Mouse (Mus musculus): ENCODE results near the gene Smim8. TPM values are rescaled to one million over a fixed set of nuclear protein-coding genes. Genes with fewer than 3 reads are reported as not detected.

The Smim8 gene
- 57.6 and 65.1 TPM in 2 replicates for polyA plus RNA-seq (2015; fragmentation: Nextera tagmentation; extraction: Ambion mirVana)

- WGBS, result 5% methylated on average over 40 of the region's 40 CpGs
- peak within 1 kb of the TSS; percentile 79 for H3K4me3 ChIP-seq
Measured at GRCm38 (mm10) chr4:34777677-34778527, at the start of gene Smim8. Gene Smim8, minus strand, starts transcription at chr4:34778423.

GRCm38 (mm10) chr4:34823901-34824300, 45.7 kb upstream of the Smim8 start:
- Histone ChIP-seq H3K9ac (no peak overlapping the region), H3K27ac (peak overlapping the region; percentile 17; the same call in 1 of the 2 replicates), H3K4me3 (no peak overlapping the region), H3K9me3 (replicated peaks) (no peaks in the 10 kb centered on the region), H3K4me1 (replicated peaks) (peaks cover 3% of the 10 kb centered on the region; the same call in 1 of the 2 replicates), H3K27me3 (no peaks in the 10 kb centered on the region), H3K4me2 (no peak overlapping the region), H3K36me3 (peaks cover 8% of the 10 kb centered on the region)
- no peak for ATAC-seq (replicated peaks; ENCODE audit: insufficient number of reproducible peaks, insufficient read depth, low FRiP score, low read depth)
- WGBS, result 93% methylated on average over 1 of the region's 1 CpGs

More at GRCm38 (mm10) chr4:34777677-34778527, at the start of gene Smim8:
- Histone ChIP-seq H3K36me3 (no peaks in the 10 kb centered on the region), H3K27me3 (no peaks in the 10 kb centered on the region), H3K9ac (peak within 1 kb of the TSS; percentile 77), H3K4me2 (peak within 1 kb of the TSS; percentile 75), H3K27ac (peak within 1 kb of the TSS; percentile 90), H3K4me1 (replicated peaks) (peaks cover 7% of the 10 kb centered on the region), H3K9me3 (replicated peaks) (no peaks in the 10 kb centered on the region)
- peak; percentile 92 for ATAC-seq (replicated peaks; ENCODE audit: insufficient number of reproducible peaks, insufficient read depth, low FRiP score, low read depth)

DNA sequence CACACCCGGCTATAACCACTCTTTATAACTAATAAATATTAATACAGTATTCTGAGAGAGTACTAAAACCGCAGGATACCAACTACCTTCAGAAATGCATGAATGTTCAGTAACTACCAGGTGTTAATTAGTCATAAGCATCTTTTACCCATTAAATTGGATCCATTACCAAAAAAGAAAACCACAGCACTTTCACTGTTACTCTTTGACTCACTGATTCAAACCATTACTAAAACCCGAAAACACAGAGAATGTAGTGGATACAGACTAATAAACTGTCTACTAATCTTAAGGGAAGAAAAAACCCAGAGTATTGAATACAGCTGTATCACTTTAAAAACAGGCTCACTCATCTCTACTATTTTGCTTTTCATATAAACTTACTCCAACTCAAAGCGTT, 41.7 kb upstream of the Smim8 start:
- peaks cover 28% of the 10 kb centered on the region for H3K36me3 ChIP-seq
- no peak overlapping the region for H3K4me3 ChIP-seq
- no peak overlapping the region for H3K9ac ChIP-seq
- H3K27me3 ChIP-seq, result no peaks in the 10 kb centered on the region
- H3K27ac ChIP-seq, result no peak overlapping the region
- no peaks in the 10 kb centered on the region for H3K9me3 ChIP-seq (replicated peaks)
- no peak for ATAC-seq (replicated peaks; ENCODE audit: insufficient number of reproducible peaks, insufficient read depth, low FRiP score, low read depth)
- no peak overlapping the region for H3K4me2 ChIP-seq
- 89% methylated on average over 4 of the region's 4 CpGs for whole genome bisulfite sequencing
- H3K4me1 ChIP-seq (replicated peaks), result peaks cover 3% of the 10 kb centered on the region; the same call in 1 of the 2 replicates

- Histone ChIP-seq H3K4me2 (no peak overlapping the region), H3K9me3 (replicated peaks) (no peaks in the 10 kb centered on the region), H3K36me3 (peaks cover 19% of the 10 kb centered on the region), H3K9ac (no peak overlapping the region), H3K27me3 (no peaks in the 10 kb centered on the region), H3K4me1 (replicated peaks) (no peaks in the 10 kb centered on the region), H3K27ac (no peak overlapping the region), H3K4me3 (no peak overlapping the region)
- WGBS, result 78% methylated on average over 14 of the region's 14 CpGs
- ATAC-seq (replicated peaks; ENCODE audit: insufficient number of reproducible peaks, insufficient read depth, low FRiP score, low read depth), result no peak
Measured at GRCm38 (mm10) chr4:34801166-34802034, 23.2 kb upstream of the Smim8 start.

DNA sequence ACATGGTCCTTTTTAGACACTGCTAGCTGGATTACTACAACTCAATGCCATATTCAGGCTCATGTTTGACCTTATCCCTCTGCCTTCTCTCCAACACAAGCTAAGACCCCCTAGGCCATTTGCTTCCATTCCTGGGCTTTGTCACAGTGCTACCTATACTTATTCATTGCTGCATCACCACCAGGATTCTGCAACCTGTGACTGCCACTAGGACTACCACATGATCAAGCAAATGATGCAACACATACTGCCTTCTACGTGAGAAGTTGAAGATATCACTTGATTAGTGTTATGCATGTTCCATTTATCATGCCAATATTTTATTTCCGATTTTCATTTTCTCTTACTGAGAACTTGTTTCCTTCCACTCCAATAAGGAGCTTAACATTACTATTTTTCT, 19.8 kb upstream of the Smim8 start:
- Histone ChIP-seq H3K27ac (no peak overlapping the region), H3K9me3 (replicated peaks) (no peaks in the 10 kb centered on the region), H3K4me1 (replicated peaks) (no peaks in the 10 kb centered on the region), H3K4me2 (no peak overlapping the region), H3K27me3 (no peaks in the 10 kb centered on the region), H3K36me3 (no peaks in the 10 kb centered on the region), H3K4me3 (no peak overlapping the region), H3K9ac (no peak overlapping the region)
- WGBS, result 82% methylated on average over 2 of the region's 2 CpGs
- ATAC-seq (replicated peaks; ENCODE audit: insufficient number of reproducible peaks, insufficient read depth, low FRiP score, low read depth), result no peak

DNA sequence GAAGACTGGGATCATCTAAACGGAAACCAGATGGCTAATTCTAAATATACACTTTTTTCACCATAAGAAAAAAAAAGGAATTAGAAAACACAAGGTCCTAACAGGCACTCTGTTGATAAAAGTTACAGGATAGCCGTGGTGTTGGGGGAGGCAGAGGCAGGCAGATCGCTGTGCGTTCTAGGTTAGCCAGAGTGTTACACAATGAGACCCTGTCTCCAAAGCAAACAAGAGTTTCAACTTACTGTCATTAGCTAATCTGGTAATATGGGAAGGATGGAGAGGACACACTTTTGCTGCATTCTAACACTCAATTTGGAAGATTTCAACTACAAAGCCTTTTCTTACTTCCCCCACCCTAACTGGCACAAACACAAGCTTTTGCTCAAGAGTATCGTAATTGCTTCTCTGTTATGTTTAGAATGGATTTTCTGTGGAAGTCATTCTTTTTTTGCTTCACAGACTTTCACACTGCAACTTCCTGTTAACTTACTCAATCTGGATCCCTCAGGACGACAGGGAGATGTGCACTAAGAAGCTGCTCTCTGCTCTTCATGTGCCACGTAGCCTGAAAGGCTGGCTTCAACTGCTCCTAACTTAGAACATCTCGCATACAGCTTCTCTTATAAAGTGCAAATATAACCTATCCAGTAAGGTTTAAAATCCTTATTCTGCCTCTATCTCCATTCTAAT, 19.2 kb upstream of the Smim8 start:
- no peak overlapping the region for H3K4me2 ChIP-seq
- H3K27me3 ChIP-seq, result no peaks in the 10 kb centered on the region
- no peaks in the 10 kb centered on the region for H3K9me3 ChIP-seq (replicated peaks)
- no peak for ATAC-seq (replicated peaks; ENCODE audit: insufficient number of reproducible peaks, insufficient read depth, low FRiP score, low read depth)
- no peak overlapping the region for H3K4me3 ChIP-seq
- no peaks in the 10 kb centered on the region for H3K36me3 ChIP-seq
- no peaks in the 10 kb centered on the region for H3K4me1 ChIP-seq (replicated peaks)
- WGBS, result 66% methylated on average over 8 of the region's 8 CpGs
- H3K27ac ChIP-seq, result no peak overlapping the region
- H3K9ac ChIP-seq, result no peak overlapping the region

DNA sequence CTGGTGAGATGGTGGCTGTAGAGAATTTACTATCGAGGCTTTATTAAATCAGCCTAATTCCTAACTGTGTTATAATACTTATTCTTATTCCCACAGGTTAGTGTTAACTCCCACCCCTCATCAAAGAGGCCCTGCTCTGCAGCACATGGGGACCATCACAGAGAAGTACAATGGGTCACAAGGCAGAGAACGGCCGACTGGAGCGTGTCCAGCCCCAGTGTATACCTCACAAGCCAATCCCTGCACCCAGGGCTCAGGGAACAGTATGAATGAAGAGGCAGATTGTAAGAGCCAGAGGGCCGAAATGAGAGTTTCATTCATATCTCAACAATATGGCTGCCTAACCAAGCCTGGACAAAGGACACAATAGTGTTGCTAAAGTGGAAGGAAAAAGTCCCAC, 18.1 kb upstream of the Smim8 start:
- Histone ChIP-seq H3K27me3 (no peaks in the 10 kb centered on the region), H3K36me3 (no peaks in the 10 kb centered on the region), H3K9me3 (replicated peaks) (no peaks in the 10 kb centered on the region), H3K27ac (no peak overlapping the region), H3K4me1 (replicated peaks) (no peaks in the 10 kb centered on the region), H3K9ac (no peak overlapping the region), H3K4me2 (no peak overlapping the region), H3K4me3 (no peak overlapping the region)
- WGBS, result 84% methylated on average over 5 of the region's 5 CpGs
- no peak for ATAC-seq (replicated peaks; ENCODE audit: insufficient number of reproducible peaks, insufficient read depth, low FRiP score, low read depth)

- Histone ChIP-seq H3K27me3 (no peaks in the 10 kb centered on the region), H3K36me3 (no peaks in the 10 kb centered on the region), H3K9me3 (replicated peaks) (no peaks in the 10 kb centered on the region), H3K4me3 (no peak overlapping the region), H3K27ac (no peak overlapping the region), H3K4me1 (replicated peaks) (no peaks in the 10 kb centered on the region), H3K4me2 (no peak overlapping the region), H3K9ac (no peak overlapping the region)
- 78% methylated on average over 3 of the region's 3 CpGs for WGBS
- ATAC-seq (replicated peaks; ENCODE audit: insufficient number of reproducible peaks, insufficient read depth, low FRiP score, low read depth), result no peak
Measured at GRCm38 (mm10) chr4:34786476-34786875, 8.3 kb upstream of the Smim8 start.

DNA sequence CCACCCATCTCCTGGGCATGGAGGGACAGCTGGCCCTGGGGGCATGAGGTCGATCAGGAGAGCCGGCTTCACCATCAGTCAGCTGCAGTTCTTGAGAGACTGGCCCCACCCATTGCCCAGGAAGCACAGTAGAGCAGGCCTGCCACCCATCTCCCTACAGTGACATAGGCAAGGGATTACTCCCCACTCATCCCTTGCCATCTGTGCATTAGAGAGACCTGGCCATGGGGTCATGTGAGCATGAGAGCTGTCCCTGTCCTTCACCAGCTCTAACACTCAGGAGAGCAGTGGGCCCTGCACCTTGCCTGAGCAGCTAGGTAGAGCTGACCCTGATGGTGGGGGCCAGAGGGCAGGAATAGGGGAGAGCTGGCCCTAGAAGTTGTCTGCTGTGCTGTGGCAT, 7.4 kb upstream of the Smim8 start:
- Histone ChIP-seq H3K9ac (no peak overlapping the region), H3K27me3 (no peaks in the 10 kb centered on the region), H3K4me3 (no peak overlapping the region), H3K27ac (no peak overlapping the region), H3K9me3 (replicated peaks) (no peaks in the 10 kb centered on the region), H3K4me2 (no peak overlapping the region), H3K4me1 (replicated peaks) (no peaks in the 10 kb centered on the region), H3K36me3 (no peaks in the 10 kb centered on the region)
- 81% methylated on average over 2 of the region's 2 CpGs for WGBS
- no peak for ATAC-seq (replicated peaks; ENCODE audit: insufficient number of reproducible peaks, insufficient read depth, low FRiP score, low read depth)

GRCm38 (mm10) chr4:34784865-34785264, 6.6 kb upstream of the Smim8 start:
- no peaks in the 10 kb centered on the region for H3K4me1 ChIP-seq (replicated peaks)
- ATAC-seq (replicated peaks; ENCODE audit: insufficient number of reproducible peaks, insufficient read depth, low FRiP score, low read depth), result no peak; the same call in 1 of the 2 replicates
- H3K4me3 ChIP-seq, result no peak overlapping the region
- H3K9me3 ChIP-seq (replicated peaks), result no peaks in the 10 kb centered on the region
- H3K36me3 ChIP-seq, result no peaks in the 10 kb centered on the region
- no peaks in the 10 kb centered on the region for H3K27me3 ChIP-seq
- H3K27ac ChIP-seq, result no peak overlapping the region
- 64% methylated on average over 5 of the region's 5 CpGs for WGBS
- H3K4me2 ChIP-seq, result no peak overlapping the region
- no peak overlapping the region for H3K9ac ChIP-seq

DNA sequence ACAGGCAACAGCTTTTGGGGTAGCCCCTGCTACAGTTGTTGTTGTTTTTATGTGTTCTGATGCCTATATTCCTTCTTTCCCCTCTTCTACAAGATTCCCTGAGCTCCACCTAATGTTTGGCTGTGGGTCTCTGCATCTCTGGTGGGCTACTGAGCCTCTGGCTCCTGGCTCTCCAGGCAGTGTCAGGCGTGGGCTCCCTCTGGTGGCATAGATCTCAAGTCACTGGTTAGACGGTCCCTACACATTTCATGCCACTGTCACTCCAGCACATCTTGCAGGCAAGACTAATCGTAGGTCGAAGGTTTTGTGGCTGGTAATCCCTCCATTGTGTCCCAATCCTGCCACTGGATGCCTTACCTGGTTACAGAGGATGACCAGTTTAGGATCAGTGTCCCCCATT, 4.5 kb upstream of the Smim8 start:
- Histone ChIP-seq H3K9ac (no peak overlapping the region), H3K27ac (no peak overlapping the region), H3K9me3 (replicated peaks) (no peaks in the 10 kb centered on the region), H3K4me1 (replicated peaks) (peaks cover 3% of the 10 kb centered on the region; the same call in 1 of the 2 replicates), H3K36me3 (no peaks in the 10 kb centered on the region), H3K4me2 (no peak overlapping the region), H3K4me3 (no peak overlapping the region), H3K27me3 (no peaks in the 10 kb centered on the region)
- ATAC-seq (replicated peaks; ENCODE audit: insufficient number of reproducible peaks, insufficient read depth, low FRiP score, low read depth), result no peak
- WGBS, result 31% methylated on average over 4 of the region's 4 CpGs

All from heart, embryonic 15.5 days (tissue).